Comparison of ENCODE assay signal across 25 mouse cellular contexts in genomic region chr6:16365450-16365849, GRCm38 (mm10).
"Had no signal": no experiment of that assay in that cellular context is flagged by ENCODE, and none has a peak within 500 bp of the region (broad histone marks: within the 10 kb centered on the region; RNA-seq: fewer than 3 reads in every experiment).

No protein-coding gene starts in this region.

- DNase-seq: gastrocnemius, postnatal 14 days; gastrocnemius, postnatal 36 days; heart, adult 11 months; heart, adult 2 months; heart, postnatal 10 days; heart, postnatal 4 days; kidney, adult 11 months; kidney, adult 2 months; kidney, postnatal 10 days; kidney, postnatal 25 days; kidney, postnatal 4 days; liver; liver, embryonic 13.5 days had no signal

- H3K4me2 ChIP-seq: heart, embryonic 12.5 days; hindbrain, embryonic 13.5 days; hindbrain, embryonic 15.5 days; limb, embryonic 12.5 days; liver, embryonic 11.5 days; liver, embryonic 13.5 days; liver, embryonic 15.5 days had no signal

- H3K9ac ChIP-seq: heart, embryonic 12.5 days; hindbrain, embryonic 13.5 days; hindbrain, embryonic 15.5 days; limb, embryonic 12.5 days; liver, embryonic 13.5 days; liver, embryonic 15.5 days had no signal

- H3K27me3 ChIP-seq: heart, embryonic 12.5 days; hindbrain, embryonic 13.5 days; hindbrain, embryonic 15.5 days; limb, embryonic 12.5 days; liver, embryonic 13.5 days; liver, embryonic 15.5 days had no signal

- H3K4me1 ChIP-seq: heart, embryonic 12.5 days; hindbrain, embryonic 10.5 days; hindbrain, embryonic 13.5 days; hindbrain, embryonic 15.5 days; limb, embryonic 10.5 days; limb, embryonic 12.5 days; liver, embryonic 13.5 days; liver, embryonic 15.5 days had no signal

- H3K27ac ChIP-seq: heart, adult 2 months; hindbrain, embryonic 10.5 days; hindbrain, embryonic 13.5 days; hindbrain, embryonic 15.5 days; hindbrain, postnatal 0 days; layer of hippocampus, adult 2 months; left cerebral cortex, adult 2 months; limb, embryonic 10.5 days; limb, embryonic 12.5 days; liver, embryonic 13.5 days; liver, embryonic 15.5 days had no signal

- H3K4me3 ChIP-seq: heart, adult 2 months; heart, embryonic 12.5 days; hindbrain, embryonic 10.5 days; hindbrain, embryonic 13.5 days; hindbrain, embryonic 15.5 days; layer of hippocampus, adult 2 months; left cerebral cortex, adult 2 months; limb, embryonic 10.5 days; limb, embryonic 12.5 days; liver, embryonic 13.5 days; liver, embryonic 15.5 days had no signal

- H3K9me3 ChIP-seq: heart, embryonic 12.5 days; hindbrain, embryonic 10.5 days; hindbrain, embryonic 13.5 days; hindbrain, embryonic 15.5 days; limb, embryonic 10.5 days; limb, embryonic 12.5 days; liver, embryonic 13.5 days; liver, embryonic 15.5 days had no signal

- ATAC-seq: hindbrain, postnatal 0 days; intestine, embryonic 16.5 days had no signal

- H3K36me3 ChIP-seq: heart, embryonic 12.5 days; hindbrain, embryonic 10.5 days; hindbrain, embryonic 13.5 days; hindbrain, embryonic 15.5 days; limb, embryonic 10.5 days; limb, embryonic 12.5 days; liver, embryonic 13.5 days; liver, embryonic 15.5 days had no signal
